Mouse (Mus musculus) kidney, embryonic 14.5 days (tissue): ENCODE data around the gene Ribc2. TPM values are rescaled to one million over a fixed set of nuclear protein-coding genes. Genes with fewer than 3 reads are reported as not detected.

Experiments
- ATAC-seq: fragments of 200-750 bp; cut with Nextera tagmentation; 2 replicates; pipeline ENCODE4 v1.8.0; 2017; ENCODE audit warnings: moderate number of reproducible peaks, mild to moderate bottlenecking, moderate TSS enrichment, moderate library complexity; ENCODE audit not compliant: low FRiP score, low TSS enrichment
- H3K27ac ChIP-seq: fragments of 300-500 bp; sonication (generic); 2 replicates; pipeline ENCODE4 v1.5.1; 2014; ENCODE audit warnings: low read depth, mild to moderate bottlenecking, low read length, moderate library complexity, mixed read lengths
- H3K27me3 ChIP-seq: fragments of 300-500 bp; sonication (generic); 2 replicates; pipeline ENCODE4 v1.6.1; 2014; ENCODE audit warnings: mild to moderate bottlenecking, low read length; ENCODE audit not compliant: control insufficient read depth, insufficient read depth
- H3K36me3 ChIP-seq: fragments of 300-500 bp; sonication (generic); 2 replicates; pipeline ENCODE4 v1.6.1; 2014; ENCODE audit warnings: low read length, mixed read lengths; ENCODE audit not compliant: control insufficient read depth, insufficient read depth
- H3K4me1 ChIP-seq: fragments of 300-500 bp; sonication (generic); 2 replicates; pipeline ENCODE4 v1.6.1; 2014; ENCODE audit warnings: low read length, mixed read lengths; ENCODE audit not compliant: control insufficient read depth, insufficient read depth
- H3K4me2 ChIP-seq: fragments of 300-500 bp; sonication (generic); replicated peaks from 2 replicates; pipeline ENCODE4 v1.6.1; 2014; ENCODE audit warnings: low read depth, mild to moderate bottlenecking, low read length
- H3K4me3 ChIP-seq: fragments of 300-500 bp; sonication (generic); 2 replicates; pipeline ENCODE4 v1.5.1; 2014; ENCODE audit warnings: mild to moderate bottlenecking, low read length
- H3K9ac ChIP-seq: fragments of 300-500 bp; sonication (generic); 2 replicates; pipeline ENCODE4 v1.6.1; 2014; ENCODE audit warnings: low read depth, mild to moderate bottlenecking, low read length, moderate library complexity
- H3K9me3 ChIP-seq: fragments of 300-500 bp; sonication (generic); 2 replicates; pipeline ENCODE4 v1.6.1; 2016; ENCODE audit warnings: low read length; ENCODE audit not compliant: control insufficient read depth
- WGBS: fragments of 180-500 bp; shearing (Covaris S2); extraction: QIAGEN DNeasy Blood & Tissue Kit; methylation state at CpG from one replicate; pipeline ENCODE4 v1.1.7; 2014; 5-methylcytosine and 5-hydroxymethylcytosine counted together
- polyA plus RNA-seq: library from polyadenylated mRNA; unstranded; fragments of >200 nt; fragmentation: Nextera tagmentation; extraction: Ambion mirVana; gene quantifications from 2 replicates; pipeline ENCODE4 v1.2.1, GENCODE M21; 2014

The Ribc2 gene
- polyA plus RNA-seq, 1 experiment from 2014 or later, result 0.69 TPM

GRCm38 (mm10) chr15:85151433-85151918 is 19.6 kb downstream of the Ribc2 start:
- no peak overlapping the region for H3K4me2 ChIP-seq

DNA sequence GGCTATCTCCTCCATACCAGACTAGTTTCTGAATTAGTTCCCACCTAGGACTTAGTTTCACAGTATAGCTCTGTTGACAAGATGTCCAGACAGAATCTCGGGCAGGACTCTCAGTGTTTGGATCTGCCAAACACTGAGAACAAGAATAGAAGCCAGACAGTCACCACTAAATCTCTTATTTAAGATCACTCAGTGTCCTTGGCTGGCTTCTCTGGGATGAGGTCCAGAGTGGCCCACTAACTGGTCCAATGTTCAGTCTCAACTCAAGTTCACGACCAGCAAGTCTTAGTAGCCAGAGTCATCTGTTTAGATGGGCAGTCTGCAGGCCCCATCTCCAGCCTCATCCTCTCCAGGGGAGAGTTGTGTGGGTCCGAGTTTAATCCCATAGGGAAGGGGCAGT is 20.7 kb downstream of the Ribc2 start:
- Histone ChIP-seq H3K9ac (no peak overlapping the region), H3K4me2 (no peak overlapping the region), H3K4me3 (no peak overlapping the region), H3K27ac (no peak overlapping the region), H3K36me3 (no peaks in the 10 kb centered on the region), H3K4me1 (no peaks in the 10 kb centered on the region), H3K27me3 (no peaks in the 10 kb centered on the region), H3K9me3 (no peaks in the 10 kb centered on the region)
- ATAC-seq, result no peak
- 77% methylated on average over 3 of the region's 3 CpGs for WGBS

More at GRCm38 (mm10) chr15:85151433-85151918, 19.6 kb downstream of the Ribc2 start:
- 30% methylated on average over 13 of the region's 13 CpGs for WGBS
- no peak overlapping the region for H3K9ac ChIP-seq
- H3K4me1 ChIP-seq, result no peaks in the 10 kb centered on the region
- H3K4me3 ChIP-seq, result no peak overlapping the region
- no peaks in the 10 kb centered on the region for H3K9me3 ChIP-seq
- H3K36me3 ChIP-seq, result no peaks in the 10 kb centered on the region
- peak; percentile 83 for ATAC-seq
- no peaks in the 10 kb centered on the region for H3K27me3 ChIP-seq
- no peak overlapping the region for H3K27ac ChIP-seq

- H3K36me3 ChIP-seq, result no peaks in the 10 kb centered on the region
- H3K4me1 ChIP-seq, result no peaks in the 10 kb centered on the region
- H3K27ac ChIP-seq, result no peak overlapping the region
- 79% methylated on average over 3 of the region's 3 CpGs for WGBS
- H3K27me3 ChIP-seq, result no peaks in the 10 kb centered on the region
- no peak for ATAC-seq
- H3K4me2 ChIP-seq, result no peak overlapping the region
- H3K4me3 ChIP-seq, result no peak overlapping the region
- H3K9me3 ChIP-seq, result no peaks in the 10 kb centered on the region
- H3K9ac ChIP-seq, result no peak overlapping the region
Observed at GRCm38 (mm10) chr15:85154091-85154490, 22.2 kb downstream of the Ribc2 start.

DNA sequence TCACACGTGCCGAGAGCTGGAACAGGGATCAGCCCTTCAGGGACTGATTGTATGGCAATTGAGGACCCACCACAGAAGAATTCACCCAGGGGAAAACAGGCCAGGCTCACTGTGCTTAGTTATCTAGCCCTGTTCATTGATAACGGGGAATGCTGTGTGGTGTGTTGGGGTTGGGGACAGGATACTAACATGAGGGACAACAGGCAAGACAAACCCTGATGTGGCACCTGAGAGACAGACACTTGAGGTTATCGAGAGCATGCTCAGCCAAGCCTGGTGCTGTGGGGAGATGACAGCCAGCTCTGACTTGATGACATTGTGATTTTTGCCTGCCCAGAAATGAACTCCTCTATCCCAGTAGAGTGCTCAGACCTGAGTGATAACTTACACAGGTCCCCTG is 24.3 kb downstream of the Ribc2 start:
- H3K36me3 ChIP-seq, result no peaks in the 10 kb centered on the region
- no peak overlapping the region for H3K4me3 ChIP-seq
- ATAC-seq, result no peak
- H3K9me3 ChIP-seq, result no peaks in the 10 kb centered on the region
- no peak overlapping the region for H3K27ac ChIP-seq
- no peaks in the 10 kb centered on the region for H3K27me3 ChIP-seq
- no peak overlapping the region for H3K9ac ChIP-seq
- H3K4me1 ChIP-seq, result no peaks in the 10 kb centered on the region
- WGBS, result 68% methylated on average over 4 of the region's 4 CpGs
- no peak overlapping the region for H3K4me2 ChIP-seq

DNA sequence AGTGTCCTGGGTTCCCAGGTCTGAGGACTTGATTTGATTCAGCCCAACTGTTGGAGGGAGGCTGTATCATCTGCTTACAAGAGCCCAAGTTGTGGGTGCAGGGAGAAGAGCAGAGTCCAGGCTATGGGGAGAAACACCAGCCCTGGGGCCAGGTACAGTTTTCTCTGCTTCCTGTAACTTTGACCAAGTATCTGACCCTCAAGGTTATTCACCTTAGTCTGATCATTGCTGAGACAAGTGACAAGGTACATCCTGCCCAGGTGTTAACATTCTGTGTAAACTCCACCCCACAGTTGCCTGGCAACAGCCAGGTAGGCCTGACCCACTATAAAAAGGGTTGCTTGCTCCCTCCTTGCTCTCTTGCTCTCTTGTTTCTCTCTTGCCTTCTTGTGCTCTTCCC is 29.5 kb downstream of the Ribc2 start:
- no peak for ATAC-seq
- H3K27ac ChIP-seq, result no peak overlapping the region

GRCm38 (mm10) chr15:85162693-85163663 is 31.1 kb downstream of the Ribc2 start:
- H3K4me3 ChIP-seq, result no peak overlapping the region
- H3K9me3 ChIP-seq, result no peaks in the 10 kb centered on the region
- peak overlapping the region; percentile 68; the same call in 1 of the 2 replicates for H3K27ac ChIP-seq
- ATAC-seq, result peak; percentile 63; the same call in 1 of the 2 replicates
- no peaks in the 10 kb centered on the region for H3K36me3 ChIP-seq
- no peaks in the 10 kb centered on the region for H3K27me3 ChIP-seq
- WGBS, result 43% methylated on average over 21 of the region's 21 CpGs
- H3K4me2 ChIP-seq, result no peak overlapping the region
- no peak overlapping the region for H3K9ac ChIP-seq
- no peaks in the 10 kb centered on the region for H3K4me1 ChIP-seq

More for the DNA sequence above, 29.5 kb downstream of the Ribc2 start:
- Histone ChIP-seq H3K36me3 (no peaks in the 10 kb centered on the region), H3K4me2 (no peak overlapping the region), H3K27me3 (no peaks in the 10 kb centered on the region), H3K9me3 (no peaks in the 10 kb centered on the region), H3K4me1 (no peaks in the 10 kb centered on the region), H3K9ac (no peak overlapping the region), H3K4me3 (no peak overlapping the region)

DNA sequence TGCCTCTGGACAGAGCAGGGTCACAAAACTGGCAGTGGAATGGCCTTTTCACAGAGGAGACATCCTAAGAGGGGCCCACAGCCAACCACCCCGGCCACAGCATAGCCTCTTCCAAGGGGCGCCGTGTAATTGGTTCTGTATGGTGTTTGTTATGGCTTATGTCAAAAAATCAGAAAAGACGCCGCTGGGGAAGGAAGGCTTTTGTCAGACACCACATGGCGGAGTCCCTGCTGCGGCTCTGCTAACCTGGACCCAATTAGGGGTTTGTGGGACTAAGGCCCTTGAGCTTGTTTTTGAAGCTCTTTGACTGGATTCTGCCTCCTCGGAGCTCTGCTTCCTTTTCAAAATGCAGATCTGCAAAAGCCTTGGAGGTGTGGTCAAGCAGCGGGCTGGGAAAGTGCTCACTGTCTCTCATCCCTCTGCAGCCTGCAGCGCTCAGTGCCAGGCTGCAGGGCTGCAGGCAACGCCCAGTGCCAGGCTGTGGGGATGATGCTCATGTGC is 34.6 kb downstream of the Ribc2 start:
- H3K4me2 ChIP-seq, result no peak overlapping the region
- H3K27me3 ChIP-seq, result no peaks in the 10 kb centered on the region
- no peak overlapping the region for H3K4me3 ChIP-seq
- H3K36me3 ChIP-seq, result no peaks in the 10 kb centered on the region
- 52% methylated on average over 11 of the region's 11 CpGs for WGBS
- H3K9ac ChIP-seq, result no peak overlapping the region
- no peak for ATAC-seq
- no peaks in the 10 kb centered on the region for H3K4me1 ChIP-seq
- peak overlapping the region; percentile 30; the same call in 1 of the 2 replicates for H3K27ac ChIP-seq
- H3K9me3 ChIP-seq, result no peaks in the 10 kb centered on the region

GRCm38 (mm10) chr15:85167086-85167679 is 35.3 kb downstream of the Ribc2 start:
- ATAC-seq, result no peak
- no peaks in the 10 kb centered on the region for H3K4me1 ChIP-seq
- no peak overlapping the region for H3K4me3 ChIP-seq
- no peak overlapping the region for H3K4me2 ChIP-seq
- H3K9ac ChIP-seq, result no peak overlapping the region
- H3K9me3 ChIP-seq, result no peaks in the 10 kb centered on the region
- H3K36me3 ChIP-seq, result no peaks in the 10 kb centered on the region
- H3K27ac ChIP-seq, result 0 out of 2 replicates have a peak overlapping the region, but pooled peaks have one; percentile 30
- no peaks in the 10 kb centered on the region for H3K27me3 ChIP-seq
- WGBS, result 40% methylated on average over 12 of the region's 12 CpGs
